Mouse (Mus musculus) neural tube, embryonic 14.5 days (tissue): Measurements from ENCODE around the gene Sp3. TPM values are rescaled to one million over a fixed set of nuclear protein-coding genes. Genes with fewer than 3 reads are reported as not detected.
A peak's percentile ranks its signal among the peaks of the same experiment; 100 is the strongest.
"Not testable (repeated sequence)": the region's sequence is repeated elsewhere in the genome, so short reads cannot be mapped to it uniquely, and the experiment has no call there.

Experiments
- ATAC-seq: fragments of 200-750 bp; cut with Nextera tagmentation; 2 replicates; pipeline ENCODE4 v1.8.0; 2017; ENCODE audit warnings: low read depth, mild to moderate bottlenecking, moderate TSS enrichment, moderate library complexity
- H3K27ac ChIP-seq: fragments of 300-500 bp; sonication (generic); 2 replicates; pipeline ENCODE4 v1.5.1; 2014; ENCODE audit warnings: low read depth, mild to moderate bottlenecking, control low read depth, low read length, moderate library complexity, mixed read lengths
- H3K27me3 ChIP-seq: fragments of 300-500 bp; sonication (generic); 2 replicates; pipeline ENCODE4 v1.6.1; 2014; ENCODE audit warnings: low read length; ENCODE audit not compliant: control insufficient read depth, insufficient read depth
- H3K36me3 ChIP-seq: fragments of 300-500 bp; sonication (generic); 2 replicates; pipeline ENCODE4 v1.6.1; 2014; ENCODE audit warnings: low read length, mixed read lengths; ENCODE audit not compliant: control insufficient read depth, insufficient read depth
- H3K4me1 ChIP-seq: fragments of 300-500 bp; sonication (generic); 2 replicates; pipeline ENCODE4 v1.6.1; 2014; ENCODE audit warnings: low read length; ENCODE audit not compliant: control insufficient read depth, insufficient read depth
- H3K4me2 ChIP-seq: fragments of 300-500 bp; sonication (generic); 2 replicates; pipeline ENCODE4 v1.6.1; 2014; ENCODE audit warnings: mild to moderate bottlenecking, low read depth, low read length, control low read depth
- H3K4me3 ChIP-seq: fragments of 300-500 bp; sonication (generic); 2 replicates; pipeline ENCODE4 v1.5.1; 2014; ENCODE audit warnings: low read depth, low read length, control low read depth, mixed read lengths
- H3K9ac ChIP-seq: fragments of 300-500 bp; sonication (generic); replicated peaks from 2 replicates; pipeline ENCODE4 v1.6.1; 2014; ENCODE audit warnings: low read depth, mild to moderate bottlenecking, control low read depth, low read length, mixed read lengths
- H3K9me3 ChIP-seq: fragments of 300-500 bp; sonication (generic); 2 replicates; pipeline ENCODE4 v1.6.1; 2016; ENCODE audit warnings: low read length; ENCODE audit not compliant: control insufficient read depth
- WGBS: fragments of 180-500 bp; shearing (Covaris S2); extraction: QIAGEN DNeasy Blood & Tissue Kit; methylation state at CpG from one replicate; pipeline ENCODE4 v1.1.7; 2014; 5-methylcytosine and 5-hydroxymethylcytosine counted together
- polyA plus RNA-seq: library from polyadenylated mRNA; unstranded; fragments of >200 nt; fragmentation: Nextera tagmentation; extraction: Ambion mirVana; gene quantifications from 2 replicates; pipeline ENCODE4 v1.2.1, GENCODE M21; 2014

Gene Sp3
- polyA plus RNA-seq, result 45.3 and 48.6 TPM in 2 replicates

DNA sequence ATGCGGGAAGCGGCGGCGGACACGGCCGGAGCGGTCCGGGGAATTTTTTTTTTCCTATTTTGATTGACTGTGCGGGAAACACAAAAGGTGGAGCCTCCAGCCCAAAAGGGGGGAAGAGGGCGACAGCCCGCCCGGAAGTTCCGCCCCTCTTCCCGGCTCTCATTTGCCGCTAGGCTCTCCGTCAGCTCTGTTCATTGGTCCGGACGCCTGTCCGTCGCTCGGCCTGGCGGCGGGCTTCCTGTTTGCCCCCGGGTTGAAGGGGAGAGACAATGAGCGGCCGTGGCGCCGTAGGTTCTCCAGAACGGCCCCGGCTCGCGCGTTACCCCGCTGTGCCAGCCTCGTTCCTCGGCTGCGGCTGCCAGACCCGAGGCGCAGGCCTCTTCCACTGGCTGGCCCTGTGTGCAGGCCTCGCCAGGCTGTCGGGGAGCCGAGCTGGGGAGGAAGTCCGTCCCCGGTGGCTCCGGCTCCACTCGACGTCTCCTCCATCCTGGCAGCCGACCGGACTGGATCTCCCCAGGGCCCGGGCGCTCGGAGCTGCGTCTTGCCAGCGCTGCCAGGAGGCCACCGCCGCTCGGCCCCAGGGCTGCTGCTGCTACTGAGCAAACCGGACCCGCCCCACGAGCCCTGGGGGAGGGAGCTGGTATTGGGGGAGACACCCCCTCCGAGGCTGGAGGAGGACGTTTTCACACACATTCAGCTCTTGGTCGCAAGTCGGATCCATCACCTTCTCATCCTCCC is at the start of gene Sp3:
Sp3 (minus strand) TSS at position 110 of the 738 bp plus-strand sequence.
- Histone ChIP-seq H3K9me3 (no peaks in the 10 kb centered on the region), H3K27ac (peak within 1 kb of the TSS; percentile 100), H3K4me2 (peak within 1 kb of the TSS; percentile 57), H3K4me3 (peak within 1 kb of the TSS; percentile 100), H3K27me3 (no peaks in the 10 kb centered on the region), H3K36me3 (no peaks in the 10 kb centered on the region; the same call in 1 of the 2 replicates), H3K4me1 (peaks cover 22% of the 10 kb centered on the region), H3K9ac (peak within 1 kb of the TSS; percentile 100)
- under 1% methylated on average over 64 of the region's 64 CpGs for WGBS
- ATAC-seq, result peak; percentile 94

DNA sequence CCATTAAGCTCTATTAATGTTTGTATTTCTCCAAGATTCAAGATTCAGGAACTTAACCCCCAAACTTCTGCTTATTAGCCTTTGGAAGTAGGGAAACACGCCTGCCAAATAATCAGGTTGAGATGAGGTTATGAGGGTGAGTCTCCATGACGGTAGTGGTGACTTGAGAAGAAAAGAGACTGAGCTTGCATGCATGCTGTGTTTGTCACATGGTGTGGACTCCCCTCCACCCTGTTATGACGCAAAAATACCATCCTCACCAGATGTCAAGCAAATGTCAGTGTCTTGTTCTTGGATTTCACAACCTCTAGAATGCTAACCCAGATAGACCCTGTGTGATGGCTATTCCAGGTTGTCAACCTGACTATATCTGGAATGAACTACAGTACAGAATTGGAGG is 49.6 kb upstream of the Sp3 start:
- no peaks in the 10 kb centered on the region for H3K4me1 ChIP-seq
- no peak for ATAC-seq
- H3K9ac ChIP-seq, result no peak overlapping the region
- H3K36me3 ChIP-seq, result no peaks in the 10 kb centered on the region
- no peak overlapping the region for H3K4me2 ChIP-seq
- no peak overlapping the region for H3K27ac ChIP-seq
- H3K4me3 ChIP-seq, result no peak overlapping the region
- no peaks in the 10 kb centered on the region for H3K9me3 ChIP-seq
- 88% methylated on average over 3 of the region's 3 CpGs for WGBS
- H3K27me3 ChIP-seq, result no peaks in the 10 kb centered on the region

GRCm38 (mm10) chr2:73028019-73028418 is 47.8 kb upstream of the Sp3 start:
- no peaks in the 10 kb centered on the region for H3K4me1 ChIP-seq
- no peaks in the 10 kb centered on the region for H3K9me3 ChIP-seq
- no peak overlapping the region for H3K4me2 ChIP-seq
- H3K27ac ChIP-seq, result no peak overlapping the region
- H3K27me3 ChIP-seq, result no peaks in the 10 kb centered on the region
- no peak for ATAC-seq
- no peak overlapping the region for H3K9ac ChIP-seq
- H3K4me3 ChIP-seq, result no peak overlapping the region
- 93% methylated on average over 3 of the region's 3 CpGs for WGBS
- no peaks in the 10 kb centered on the region for H3K36me3 ChIP-seq

GRCm38 (mm10) chr2:73027126-73027525 is 46.9 kb upstream of the Sp3 start:
- Histone ChIP-seq H3K9ac (no peak overlapping the region), H3K4me1 (no peaks in the 10 kb centered on the region), H3K36me3 (no peaks in the 10 kb centered on the region), H3K27me3 (no peaks in the 10 kb centered on the region), H3K4me2 (no peak overlapping the region), H3K4me3 (no peak overlapping the region), H3K9me3 (no peaks in the 10 kb centered on the region), H3K27ac (no peak overlapping the region)
- WGBS, result 54% methylated on average over 3 of the region's 3 CpGs
- no peak for ATAC-seq

DNA sequence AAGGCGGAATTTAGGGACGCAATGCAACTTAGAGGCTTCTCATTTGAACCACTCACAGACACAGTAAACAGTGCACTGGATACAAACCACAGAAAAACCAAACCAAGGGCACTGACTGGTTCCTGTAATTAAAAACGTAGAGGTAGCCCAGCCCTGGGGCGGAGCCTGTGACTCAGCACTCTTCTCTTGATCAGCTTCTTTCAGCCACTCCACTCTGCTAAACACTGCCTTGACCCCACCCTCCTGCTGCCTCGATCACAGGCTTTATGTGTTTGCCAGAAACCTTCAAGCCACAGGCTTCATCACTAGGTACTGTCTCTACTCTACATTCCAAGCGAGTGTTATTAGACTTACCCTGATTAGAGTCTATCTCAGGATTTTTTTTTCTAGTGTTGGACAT is 43.6 kb upstream of the Sp3 start:
- Histone ChIP-seq H3K4me3 (no peak overlapping the region), H3K4me1 (no peaks in the 10 kb centered on the region), H3K9me3 (no peaks in the 10 kb centered on the region), H3K27ac (no peak overlapping the region), H3K27me3 (no peaks in the 10 kb centered on the region), H3K4me2 (no peak overlapping the region), H3K36me3 (no peaks in the 10 kb centered on the region), H3K9ac (no peak overlapping the region)
- no peak for ATAC-seq
- 40% methylated on average over 6 of the region's 6 CpGs for WGBS

GRCm38 (mm10) chr2:73021046-73021445 is 40.8 kb upstream of the Sp3 start:
- ATAC-seq, result no peak
- Histone ChIP-seq H3K4me2 (no peak overlapping the region), H3K27ac (no peak overlapping the region), H3K9me3 (no peaks in the 10 kb centered on the region), H3K36me3 (no peaks in the 10 kb centered on the region), H3K4me1 (no peaks in the 10 kb centered on the region), H3K4me3 (no peak overlapping the region), H3K9ac (no peak overlapping the region), H3K27me3 (no peaks in the 10 kb centered on the region)
- WGBS, result 88% methylated on average over 6 of the region's 6 CpGs

- Histone ChIP-seq H3K27ac (no peak overlapping the region), H3K4me1 (no peaks in the 10 kb centered on the region), H3K9me3 (no peaks in the 10 kb centered on the region), H3K36me3 (no peaks in the 10 kb centered on the region), H3K9ac (no peak overlapping the region), H3K4me3 (no peak overlapping the region), H3K4me2 (no peak overlapping the region), H3K27me3 (no peaks in the 10 kb centered on the region)
- no peak for ATAC-seq
- 70% methylated on average over 9 of the region's 9 CpGs for WGBS
Measured at GRCm38 (mm10) chr2:73019371-73020146, 39.3 kb upstream of the Sp3 start.

DNA sequence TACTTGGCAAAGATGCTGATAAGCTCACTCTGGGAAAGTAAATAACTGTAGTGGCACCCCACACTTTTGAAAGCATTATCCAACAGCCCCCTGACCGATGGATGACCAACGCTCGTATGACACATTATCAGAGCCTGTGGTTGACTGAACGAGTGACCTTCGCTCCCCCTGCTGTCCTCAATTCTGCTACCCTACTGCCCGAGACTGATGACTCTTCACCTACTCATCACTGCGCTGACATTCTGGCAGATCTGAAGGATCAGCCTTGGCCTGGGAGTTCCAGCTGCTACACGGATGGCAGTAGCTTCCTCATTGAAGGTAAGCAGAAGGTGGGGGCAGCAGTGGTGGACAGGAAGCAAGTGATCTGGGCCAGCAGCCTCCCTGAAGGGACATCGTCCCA is 33.8 kb upstream of the Sp3 start:
- ATAC-seq, H3K27ac ChIP-seq, H3K9ac ChIP-seq, H3K27me3 ChIP-seq, H3K4me1 ChIP-seq, H3K9me3 ChIP-seq, H3K4me2 ChIP-seq, H3K36me3 ChIP-seq, H3K4me3 ChIP-seq: not testable (repeated sequence)
- 91% methylated on average over 9 of the region's 9 CpGs for WGBS

- 74% methylated on average over 20 of the region's 20 CpGs for WGBS
- no peaks in the 10 kb centered on the region for H3K36me3 ChIP-seq
- no peak for ATAC-seq
Measured at GRCm38 (mm10) chr2:73012636-73013035, 32.4 kb upstream of the Sp3 start.

More at GRCm38 (mm10) chr2:73012636-73013035, 32.4 kb upstream of the Sp3 start:
- Histone ChIP-seq H3K27ac (no peak overlapping the region), H3K4me1 (no peaks in the 10 kb centered on the region), H3K4me2 (no peak overlapping the region), H3K4me3 (no peak overlapping the region), H3K27me3 (no peaks in the 10 kb centered on the region), H3K9ac (no peak overlapping the region), H3K9me3 (no peaks in the 10 kb centered on the region)
